Mouse (Mus musculus) stomach, postnatal 0 days (tissue): ENCODE data around the gene Luc7l.

ENCODE experiments used
- CTCF ChIP-seq: IDR thresholded peaks from 2 replicates; pipeline ENCODE4 v1.5.1; 2016; ENCODE audit warnings: antibody characterized with exemption, low read depth, mild to moderate bottlenecking, moderate library complexity
- EP300 ChIP-seq: optimal IDR thresholded peaks from 2 replicates; pipeline ENCODE3; 2016; ENCODE audit warnings: antibody characterized with exemption

DNA sequence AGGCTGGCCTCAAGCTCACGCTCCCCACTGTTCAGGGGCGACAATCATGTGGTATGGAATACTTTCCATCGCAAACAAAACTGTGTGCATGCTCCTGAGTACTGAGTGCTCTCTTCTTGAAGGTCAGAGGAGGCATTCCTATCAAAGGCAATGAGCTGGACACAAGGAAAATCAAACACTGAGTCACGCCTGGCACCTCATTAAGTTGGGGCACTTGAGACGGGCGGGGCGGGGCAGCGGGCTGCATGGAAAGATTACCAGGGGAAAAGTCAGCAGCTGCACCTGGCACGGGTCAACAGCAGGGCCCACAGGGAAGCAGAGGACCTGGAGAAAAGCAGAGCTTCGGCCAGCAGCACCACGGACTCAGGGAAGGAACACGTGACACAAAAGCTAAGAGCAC, 27.5 kb upstream of the Luc7l start:
- TF ChIP-seq CTCF = no peak
- TF ChIP-seq EP300 = no peak
